8 mouse cellular contexts compared by ENCODE assay signal in genomic region chr11:23895060-23895426, GRCm38 (mm10). TPM values are rescaled to one million over a fixed set of nuclear protein-coding genes. Genes with fewer than 3 reads are reported as not detected.
DNase-seq lines count a peak whose midpoint lies in the region; ATAC-seq and TF ChIP-seq lines count a peak whose summit lies in the region.

TSS of gene Papolg (minus strand) at chr11:23895253.

- TF ChIP-seq POLR2A in MEL (IDR thresholded peaks at IDR 0.05; ENCODE audit: control insufficient read depth in 1 of 2, insufficient read depth in 1 of 2, low read depth in 1 of 2, low read length in 2 of 2, poor library complexity in 1 of 2) = peak; percentile 94 to 97
- peak; percentile 88; the same call in 1 of the 2 replicates for TF ChIP-seq POLR2A in cerebellum, adult 2 months (IDR thresholded peaks at IDR 0.05; ENCODE audit: borderline replicate concordance, insufficient read depth, low read length)

- peak; percentile 100 for ATAC-seq in forebrain, postnatal 0 days
- ATAC-seq in lung, embryonic 15.5 days (ENCODE audit: borderline replicate concordance, extremely low read depth, low FRiP score, low TSS enrichment) = peak; percentile 99

- TF ChIP-seq CTCF in MEL (IDR thresholded peaks at IDR 0.05 in 2 of 3, conservative IDR thresholded peaks at IDR 0.05 in 1 of 3; ENCODE audit: control insufficient read depth in 1 of 3, insufficient read depth in 1 of 3, low read depth in 2 of 3, low read length in 3 of 3, poor library complexity in 1 of 3, severe bottlenecking in 1 of 3) = no peak
- no peak for TF ChIP-seq CTCF in cerebellum, adult 2 months (IDR thresholded peaks at IDR 0.05; ENCODE audit: borderline replicate concordance, insufficient read depth, low read depth, low read length)
- TF ChIP-seq CTCF in forebrain, postnatal 0 days (IDR thresholded peaks at IDR 0.05; ENCODE audit: low read depth) = no peak

- no peak for TF ChIP-seq EP300 in MEL (IDR thresholded peaks at IDR 0.05; ENCODE audit: low read depth in 1 of 2, low read length in 2 of 2)

- TF ChIP-seq RAD21 in MEL (IDR thresholded peaks at IDR 0.05; ENCODE audit: low read depth, low read length) = no peak

- H3K4me3 ChIP-seq in MEL (ENCODE audit: control insufficient read depth in 1 of 2, insufficient read depth in 1 of 2, low read depth in 2 of 2, low read length in 2 of 2) = peak within 1 kb of the TSS; percentile 89 to 100
- H3K4me3 ChIP-seq in cerebellum, adult 2 months (replicated peaks; ENCODE audit: insufficient read depth, low read depth, low read length) = peak within 1 kb of the TSS; percentile 100
- H3K4me3 ChIP-seq in forebrain, postnatal 0 days (ENCODE audit: low read depth, low read length) = peak within 1 kb of the TSS; percentile 98
- H3K4me3 ChIP-seq in lung, embryonic 15.5 days = peak within 1 kb of the TSS; percentile 98

- peak within 1 kb of the TSS; percentile 60 for H3K4me2 ChIP-seq in forebrain, postnatal 0 days (ENCODE audit: low read depth)
- H3K4me2 ChIP-seq in lung, embryonic 15.5 days = peak within 1 kb of the TSS; percentile 74

- peaks cover 3 to 5% of the 10 kb centered on the region in 2 experiments; a peak in 3 of 4 replicates for H3K27me3 ChIP-seq in MEL (ENCODE audit: control insufficient read depth in 1 of 2, insufficient read depth in 2 of 2, low read length in 2 of 2)
- no peaks in the 10 kb centered on the region for H3K27me3 ChIP-seq in cerebellum, adult 2 months (ENCODE audit: control insufficient read depth, insufficient read depth, low read length)
- H3K27me3 ChIP-seq in forebrain, postnatal 0 days (ENCODE audit: insufficient read depth, low read length) = no peaks in the 10 kb centered on the region
- no peaks in the 10 kb centered on the region for H3K27me3 ChIP-seq in lung, embryonic 15.5 days

- H3K36me3 ChIP-seq in MEL (ENCODE audit: control insufficient read depth in 1 of 2, insufficient read depth in 2 of 2, low read length in 2 of 2) = peaks cover 4 to 14% of the 10 kb centered on the region in 2 experiments; a peak in 3 of 4 replicates
- peaks cover 5% of the 10 kb centered on the region; the same call in 1 of the 2 replicates for H3K36me3 ChIP-seq in forebrain, postnatal 0 days (ENCODE audit: insufficient read depth)
- peaks cover 5% of the 10 kb centered on the region; the same call in 1 of the 2 replicates for H3K36me3 ChIP-seq in lung, embryonic 15.5 days

- peak within 1 kb of the TSS; percentile 81 for H3K9ac ChIP-seq in MEL (ENCODE audit: control insufficient read depth, low read depth, low read length, poor library complexity, severe bottlenecking)
- peak within 1 kb of the TSS; percentile 92 for H3K9ac ChIP-seq in forebrain, postnatal 0 days
- H3K9ac ChIP-seq in lung, embryonic 15.5 days = peak within 1 kb of the TSS; percentile 86

- H3K27ac ChIP-seq in MEL (ENCODE audit: control insufficient read depth, low read depth, low read length) = peak within 1 kb of the TSS; percentile 94
- peak within 1 kb of the TSS; percentile 86 for H3K27ac ChIP-seq in cerebellum, adult 2 months (ENCODE audit: insufficient read depth, low read length)
- peak within 1 kb of the TSS; percentile 95 for H3K27ac ChIP-seq in forebrain, postnatal 0 days (ENCODE audit: low read depth, low read length)
- H3K27ac ChIP-seq in lung, embryonic 15.5 days = peak within 1 kb of the TSS; percentile 89

- DNase-seq in MEL (ENCODE audit: low read depth, low spot score) = peak; percentile 97
- DNase-seq in cerebellum, adult 2 months = peak; percentile 88 to 89
- peak; percentile 91 for DNase-seq in forebrain, postnatal 0 days
- DNase-seq in heart, postnatal 4 days = peak; percentile 93
- DNase-seq in layer of hippocampus, adult 8-10 months (ENCODE audit: low spot score in 2 of 2) = peak; percentile 84 to 88
- DNase-seq in ovary, adult 18-20 months (ENCODE audit: low spot score) = peak; percentile 86
- DNase-seq in thymus, postnatal 0 days (ENCODE audit: low spot score) = peak; percentile 92

- WGBS in cerebellum, adult 2 months = under 1% methylated on average over 21 of the region's 21 CpGs
- WGBS in forebrain, postnatal 0 days = under 1% methylated on average over 21 of the region's 21 CpGs
- WGBS in lung, embryonic 15.5 days = 0% methylated on average over 21 of the region's 21 CpGs

- peaks cover 12% of the 10 kb centered on the region for H3K79me2 ChIP-seq in MEL (ENCODE audit: control insufficient read depth, insufficient read depth, low read length, poor library complexity)

- H3K9me3 ChIP-seq in MEL (replicated peaks; ENCODE audit: insufficient read depth, low read length) = no peaks in the 10 kb centered on the region
- H3K9me3 ChIP-seq in forebrain, postnatal 0 days (ENCODE audit: low read length) = no peaks in the 10 kb centered on the region
- no peaks in the 10 kb centered on the region for H3K9me3 ChIP-seq in lung, embryonic 15.5 days

- peaks cover 5 to 6% of the 10 kb centered on the region in 2 experiments for H3K4me1 ChIP-seq in MEL (ENCODE audit: control insufficient read depth in 1 of 2, insufficient read depth in 2 of 2, low read length in 2 of 2)
- H3K4me1 ChIP-seq in cerebellum, adult 2 months (ENCODE audit: control insufficient read depth, insufficient read depth, low read length) = no peaks in the 10 kb centered on the region
- no peaks in the 10 kb centered on the region for H3K4me1 ChIP-seq in forebrain, postnatal 0 days (ENCODE audit: insufficient read depth)
- peaks cover 6% of the 10 kb centered on the region; the same call in 1 of the 2 replicates for H3K4me1 ChIP-seq in lung, embryonic 15.5 days

TF ChIP-seq in MEL, 35 proteins besides CTCF, POLR2A, EP300 and RAD21 (continues in another document):
- peak; percentile 42; the same call in 1 of the 2 replicates for TF ChIP-seq MYC (IDR thresholded peaks at IDR 0.05; ENCODE audit: low read depth, low read length)
- TF ChIP-seq BHLHE40 (IDR thresholded peaks at IDR 0.05; ENCODE audit: borderline replicate concordance, low read depth, low read length) = no peak
- no peak for TF ChIP-seq MAFK (IDR thresholded peaks at IDR 0.05; ENCODE audit: borderline replicate concordance, low read depth, low read length)
- no peak for TF ChIP-seq GATA1 (IDR thresholded peaks at IDR 0.05; ENCODE audit: low read depth, low read length)
- TF ChIP-seq CHD1 (IDR thresholded peaks at IDR 0.05; ENCODE audit: low read depth, low read length) = no peak
- TF ChIP-seq JUND (IDR thresholded peaks at IDR 0.05; ENCODE audit: low read depth, low read length) = no peak
- TF ChIP-seq TAL1 (IDR thresholded peaks at IDR 0.05; ENCODE audit: low read length) = no peak
- peak; percentile 89 for TF ChIP-seq SIN3A (IDR thresholded peaks at IDR 0.05; ENCODE audit: low read length)
- TF ChIP-seq TBP (IDR thresholded peaks at IDR 0.05; ENCODE audit: low read depth, low read length) = peak; percentile 79
- TF ChIP-seq HCFC1 (IDR thresholded peaks at IDR 0.05; ENCODE audit: low read depth, low read length) = peak; percentile 78
- TF ChIP-seq KAT2A (conservative IDR thresholded peaks at IDR 0.05; ENCODE audit: low read depth, low read length) = no peak
- no peak for TF ChIP-seq ZNF384 (IDR thresholded peaks at IDR 0.05; ENCODE audit: low read depth, low read length)
- TF ChIP-seq CHD2 (IDR thresholded peaks at IDR 0.05; ENCODE audit: low read length) = no peak
- no peak for TF ChIP-seq GABPA (IDR thresholded peaks at IDR 0.05; ENCODE audit: low read depth, low read length)
- TF ChIP-seq POLR2AphosphoS2 (IDR thresholded peaks at IDR 0.05; ENCODE audit: low read length) = peak; percentile 92
- no peak for TF ChIP-seq RCOR1 (IDR thresholded peaks at IDR 0.05; ENCODE audit: low read depth, low read length)
- TF ChIP-seq E2F4 (IDR thresholded peaks at IDR 0.05; ENCODE audit: borderline replicate concordance, low read depth, low read length) = no peak
- TF ChIP-seq TCF12 (IDR thresholded peaks at IDR 0.05; ENCODE audit: low read depth, low read length) = no peak
- peak; percentile 92 for TF ChIP-seq NELFE (IDR thresholded peaks at IDR 0.05; ENCODE audit: low read depth, low read length)
- no peak; the same call in 1 of the 2 replicates for TF ChIP-seq ETS1 (IDR thresholded peaks at IDR 0.05; ENCODE audit: low read depth, low read length)
- no peak for TF ChIP-seq USF2 (IDR thresholded peaks at IDR 0.05; ENCODE audit: borderline replicate concordance in 1 of 2, insufficient read depth in 1 of 2, low read depth in 1 of 2, low read length in 2 of 2)
- TF ChIP-seq MEF2A (IDR thresholded peaks at IDR 0.05; ENCODE audit: extremely low read depth, insufficient replicate concordance, low read depth, low read length, poor library complexity, severe bottlenecking) = no peak
- TF ChIP-seq NRF1 (IDR thresholded peaks at IDR 0.05; ENCODE audit: insufficient read depth, low read depth, low read length, poor library complexity, severe bottlenecking) = no peak
- TF ChIP-seq ZC3H11A (IDR thresholded peaks at IDR 0.05; ENCODE audit: low read depth, low read length) = no peak
- no peak for TF ChIP-seq SMC3 (IDR thresholded peaks at IDR 0.05; ENCODE audit: low read depth, low read length)
- TF ChIP-seq ELF1 (IDR thresholded peaks at IDR 0.05; ENCODE audit: low read depth, low read length) = no peak
- peak; percentile 92 for TF ChIP-seq ZMIZ1 (IDR thresholded peaks at IDR 0.05; ENCODE audit: low read depth, low read length)
- TF ChIP-seq MXI1 (IDR thresholded peaks at IDR 0.05; ENCODE audit: low read depth, low read length) = peak; percentile 64; the same call in 1 of the 2 replicates
- no peak for TF ChIP-seq MYB (IDR thresholded peaks at IDR 0.05; ENCODE audit: low read depth, low read length)
- TF ChIP-seq ZKSCAN1 (IDR thresholded peaks at IDR 0.05; ENCODE audit: low read depth, low read length) = no peak
- TF ChIP-seq UBTF (IDR thresholded peaks at IDR 0.05; ENCODE audit: borderline replicate concordance, insufficient read depth, low read depth, low read length) = no peak
- no peak for TF ChIP-seq MAZ (IDR thresholded peaks at IDR 0.05; ENCODE audit: low read depth, low read length)

RNA-seq across cellular contexts. Expression of gene Papolg, which starts in this region (rescaled TPM):
- total RNA-seq in MEL (2012; rRNA removed) = 6.5 and 7.9 TPM in 2 replicates
- 1 to 10 TPM in 1 of 2 experiments, not detected in 1; 7.9 TPM for polyA plus RNA-seq in MEL (2012; ENCODE audit: insufficient read depth in 1 of 2, insufficient read length in 2 of 2, low read depth in 1 of 2, low replicate concordance in 2 of 2, missing spikeins in 1 of 2)
- 10.5 and 11.3 TPM in 2 replicates for polyA plus RNA-seq in cerebellum, adult 2 months (2012; rRNA removed)
- total RNA-seq in forebrain, postnatal 0 days (2014; rRNA removed) = 27.3 and 28.1 TPM in 2 replicates
- 8.3 and 10.7 TPM in 2 replicates for polyA plus RNA-seq in forebrain, postnatal 0 days (2015; fragmentation: Nextera tagmentation; extraction: Ambion mirVana)
- total RNA-seq in heart, postnatal 4 days (2021) = 1 to 10 TPM; 8.0 to 9.0 TPM
- total RNA-seq in layer of hippocampus, adult 8-10 months (2022) = 10 to 100 TPM; 19.0 to 24.0 (median 21.4) TPM
- 14.1 and 14.5 TPM in 2 replicates for polyA plus RNA-seq in lung, embryonic 15.5 days (2015; fragmentation: Nextera tagmentation; extraction: Ambion mirVana)
- polyA plus RNA-seq in thymus, postnatal 0 days (2015; fragmentation: Nextera tagmentation; extraction: Ambion mirVana) = 17.1 and 19.0 TPM in 2 replicates

Comparison
In these comparisons a context has a peak if more than half of its experiments do, and no peak if none do; other contexts are left out.
1. Peak in every context shown above with its lines: DNase-seq, ATAC-seq, H3K4me3 ChIP-seq and H3K27ac ChIP-seq.